Mouse (Mus musculus) kidney, postnatal 0 days (tissue): ENCODE measurements around the gene Prrx1. TPM values are rescaled to one million over a fixed set of nuclear protein-coding genes. Genes with fewer than 3 reads are reported as not detected.

ENCODE experiments used
- ATAC-seq: fragments of 200-750 bp; cut with Nextera tagmentation; replicated peaks from 2 replicates; pipeline ENCODE4 v1.8.0; 2017; ENCODE audit warnings: low read depth, moderate number of reproducible peaks, moderate TSS enrichment, moderate library complexity; ENCODE audit not compliant: low FRiP score
- DNase-seq: peaks from one replicate; pipeline ENCODE4 v3.0.0-alpha.2; 2016; ENCODE audit warnings: low spot score
- H3K27ac ChIP-seq: fragments of 300-500 bp; sonication (generic); 2 replicates; pipeline ENCODE4 v1.5.1; 2014; ENCODE audit warnings: mild to moderate bottlenecking
- H3K27me3 ChIP-seq: fragments of 300-500 bp; sonication (generic); 2 replicates; pipeline ENCODE4 v1.6.1; 2014; ENCODE audit warnings: low read length, mixed read lengths; ENCODE audit not compliant: insufficient read depth
- H3K36me3 ChIP-seq: fragments of 300-500 bp; sonication (generic); 2 replicates; pipeline ENCODE4 v1.6.1; 2014; ENCODE audit warnings: low read length, mixed read lengths; ENCODE audit not compliant: insufficient read depth
- H3K4me1 ChIP-seq: fragments of 300-500 bp; sonication (generic); replicated peaks from 2 replicates; pipeline ENCODE4 v1.6.1; 2014; ENCODE audit warnings: antibody characterized with exemption, low read length, mixed read lengths; ENCODE audit not compliant: insufficient read depth
- H3K4me2 ChIP-seq: fragments of 300-500 bp; sonication (generic); 2 replicates; pipeline ENCODE4 v1.6.1; 2014; ENCODE audit warnings: mild to moderate bottlenecking, low read length, moderate library complexity, mixed read lengths
- H3K4me3 ChIP-seq: fragments of 300-500 bp; sonication (generic); replicated peaks from 2 replicates; pipeline ENCODE4 v1.5.1; 2014; ENCODE audit warnings: low read depth, low read length
- H3K9ac ChIP-seq: fragments of 300-500 bp; sonication (generic); 2 replicates; pipeline ENCODE4 v1.6.1; 2014; ENCODE audit warnings: low read depth, low read length
- H3K9me3 ChIP-seq: fragments of 300-500 bp; sonication (generic); replicated peaks from 2 replicates; pipeline ENCODE4 v1.6.1; 2016; ENCODE audit warnings: low read length, inconsistent platforms, mixed read lengths
- CTCF ChIP-seq: IDR thresholded peaks from 2 replicates; pipeline ENCODE4 v1.5.1; 2016; ENCODE audit warnings: antibody characterized with exemption, low read depth, mild to moderate bottlenecking, moderate library complexity
- WGBS: fragments of 180-500 bp; shearing (Covaris S2); extraction: QIAGEN DNeasy Blood & Tissue Kit; methylation state at CpG from one replicate; pipeline ENCODE4 v1.1.7; 2014; 5-methylcytosine and 5-hydroxymethylcytosine counted together
- polyA plus RNA-seq: library from polyadenylated mRNA; unstranded; fragments of >200 nt; fragmentation: Nextera tagmentation; extraction: Ambion mirVana; gene quantifications from 2 replicates; pipeline ENCODE4 v1.2.1, GENCODE M21; 2015

Prrx1 gene
- polyA plus RNA-seq, 1 experiment from 2014 or later, result 3.4 TPM

- WGBS, result 66% methylated on average over 5 of the region's 5 CpGs
- ATAC-seq (no peak), DNase-seq (peak; percentile 2)
- Histone ChIP-seq H3K36me3 (no peaks in the 10 kb centered on the region), H3K9ac (no peak overlapping the region), H3K4me3 (no peak overlapping the region), H3K4me2 (no peak overlapping the region), H3K27ac (no peak overlapping the region), H3K4me1 (no peaks in the 10 kb centered on the region), H3K9me3 (no peaks in the 10 kb centered on the region), H3K27me3 (no peaks in the 10 kb centered on the region)
- TF ChIP-seq CTCF, result no peak
Measured at GRCm38 (mm10) chr1:163252331-163252730, 61.2 kb downstream of the Prrx1 start.

GRCm38 (mm10) chr1:163251766-163252165 lies 61.7 kb downstream of the Prrx1 start:
- WGBS, result 74% methylated on average over 1 of the region's 1 CpGs
- H3K4me1 ChIP-seq, result no peaks in the 10 kb centered on the region
- DNase-seq (no peak), ATAC-seq (no peak)
- no peak for TF ChIP-seq CTCF
- no peak overlapping the region for H3K9ac ChIP-seq
- no peak overlapping the region for H3K4me3 ChIP-seq
- no peaks in the 10 kb centered on the region for H3K9me3 ChIP-seq
- no peaks in the 10 kb centered on the region for H3K27me3 ChIP-seq
- H3K4me2 ChIP-seq, result no peak overlapping the region
- no peak overlapping the region for H3K27ac ChIP-seq
- no peaks in the 10 kb centered on the region for H3K36me3 ChIP-seq

- Histone ChIP-seq H3K4me2 (no peak overlapping the region), H3K36me3 (no peaks in the 10 kb centered on the region), H3K27ac (no peak overlapping the region), H3K4me3 (no peak overlapping the region), H3K9me3 (no peaks in the 10 kb centered on the region), H3K4me1 (no peaks in the 10 kb centered on the region), H3K27me3 (no peaks in the 10 kb centered on the region), H3K9ac (no peak overlapping the region)
- 39% methylated on average over 4 of the region's 4 CpGs for WGBS
- TF ChIP-seq CTCF, result no peak
- no peak for ATAC-seq
- DNase-seq, result peak; percentile 24
Measured at GRCm38 (mm10) chr1:163238950-163239349, 74.6 kb downstream of the Prrx1 start.

- H3K36me3 ChIP-seq, result no peaks in the 10 kb centered on the region
- peak; percentile 28 for DNase-seq
- TF ChIP-seq CTCF, result peak; percentile 54
- H3K9me3 ChIP-seq, result no peaks in the 10 kb centered on the region
- no peak for ATAC-seq
- H3K4me2 ChIP-seq, result no peak overlapping the region
- H3K27me3 ChIP-seq, result no peaks in the 10 kb centered on the region
- H3K9ac ChIP-seq, result no peak overlapping the region
- no peaks in the 10 kb centered on the region for H3K4me1 ChIP-seq
- WGBS, result 69% methylated on average over 3 of the region's 3 CpGs
- H3K27ac ChIP-seq, result no peak overlapping the region
- H3K4me3 ChIP-seq, result no peak overlapping the region
Measured at GRCm38 (mm10) chr1:163231230-163231629, 82.3 kb downstream of the Prrx1 start.

- Histone ChIP-seq H3K27me3 (no peaks in the 10 kb centered on the region), H3K4me1 (no peaks in the 10 kb centered on the region), H3K9ac (no peak overlapping the region), H3K9me3 (no peaks in the 10 kb centered on the region), H3K4me2 (no peak overlapping the region), H3K36me3 (no peaks in the 10 kb centered on the region), H3K4me3 (no peak overlapping the region), H3K27ac (no peak overlapping the region)
- WGBS, result 82% methylated on average over 4 of the region's 4 CpGs
- no peak for ATAC-seq
- TF ChIP-seq CTCF, result no peak
- no peak for DNase-seq
Measured at GRCm38 (mm10) chr1:163226271-163226670, 87.2 kb downstream of the Prrx1 start.

GRCm38 (mm10) chr1:163221767-163222166 lies 91.7 kb downstream of the Prrx1 start:
- no peaks in the 10 kb centered on the region for H3K36me3 ChIP-seq
- ATAC-seq (no peak), DNase-seq (no peak)
- H3K4me2 ChIP-seq, result no peak overlapping the region
- no peak overlapping the region for H3K9ac ChIP-seq
- no peaks in the 10 kb centered on the region for H3K4me1 ChIP-seq
- no peak overlapping the region for H3K4me3 ChIP-seq
- no peak for TF ChIP-seq CTCF
- no peaks in the 10 kb centered on the region for H3K27me3 ChIP-seq
- H3K9me3 ChIP-seq, result no peaks in the 10 kb centered on the region
- WGBS, result 55% methylated on average over 1 of the region's 1 CpGs
- H3K27ac ChIP-seq, result no peak overlapping the region
